Mouse (Mus musculus) activated CD4-positive, CD25-positive, alpha-beta regulatory T cell, adult 4 months (primary cell): Measurements from ENCODE around the gene Zfp882. TPM values are rescaled to one million over a fixed set of nuclear protein-coding genes. Genes with fewer than 3 reads are reported as not detected.
"Not testable (repeated sequence)": the region's sequence is repeated elsewhere in the genome, so short reads cannot be mapped to it uniquely, and the experiment has no call there.

Experiments
- ATAC-seq: one replicate; pipeline ENCODE4 v1.8.0; 2017
- polyA plus RNA-seq, 2 experiments: library from polyadenylated mRNA; unstranded; fragments of 100-300 nt; shearing (Covaris generic); gene quantifications; one replicate each; pipeline ENCODE4 v1.2.1; 2017

Zfp882 gene
- polyA plus RNA-seq = 1 to 10 TPM; 3.0 to 5.5 TPM

- peak; percentile 87 for ATAC-seq
These were observed at the start of gene Zfp882, which contains the start of gene Zfp617 for GRCm38 (mm10) chr8:71908309-71909261. TSS of gene Zfp882 (plus strand) at chr8:71908608. TSS of gene Zfp617 (plus strand) at chr8:71908635.

- ATAC-seq = not testable (repeated sequence)
These were observed 46.9 kb upstream of the Zfp882 start for GRCm38 (mm10) chr8:71861551-71861950.

GRCm38 (mm10) chr8:71862038-71862437 lies 46.4 kb upstream of the Zfp882 start:
- not testable (repeated sequence) for ATAC-seq

GRCm38 (mm10) chr8:71881618-71882274 lies 26.7 kb upstream of the Zfp882 start, which contains the start of gene Zfp709:
TSS of gene Zfp709 (plus strand) at chr8:71882019.
- peak; percentile 84 for ATAC-seq

- not testable (repeated sequence) for ATAC-seq
These were observed 7.7 kb upstream of the Zfp882 start for GRCm38 (mm10) chr8:71900666-71901065.

GRCm38 (mm10) chr8:71903084-71903483 lies 5.3 kb upstream of the Zfp882 start:
- ATAC-seq = not testable (repeated sequence)

GRCm38 (mm10) chr8:71906809-71907208 lies 1.6 kb upstream of the Zfp882 start:
- no peak for ATAC-seq

GRCm38 (mm10) chr8:71907798-71908257 lies 580 bp upstream of the Zfp882 start:
- ATAC-seq = no peak

- ATAC-seq = no peak
These were observed 3.9 kb downstream of the Zfp882 start for GRCm38 (mm10) chr8:71912286-71912685.

- peak; percentile 97 for ATAC-seq
These were observed 14.4 kb downstream of the Zfp882 start for GRCm38 (mm10) chr8:71922567-71923401.

GRCm38 (mm10) chr8:71925791-71926190 lies 17.4 kb downstream of the Zfp882 start:
- no peak for ATAC-seq

- no peak for ATAC-seq
These were observed 18.1 kb downstream of the Zfp882 start for GRCm38 (mm10) chr8:71926551-71926950.

- ATAC-seq = no peak
These were observed 19.4 kb downstream of the Zfp882 start for GRCm38 (mm10) chr8:71927779-71928178.

- ATAC-seq = not testable (repeated sequence)
These were observed 29.6 kb downstream of the Zfp882 start for GRCm38 (mm10) chr8:71938037-71938436.

GRCm38 (mm10) chr8:71940293-71941208 lies 32.1 kb downstream of the Zfp882 start:
- no peak for ATAC-seq

- no peak for ATAC-seq
These were observed 33.4 kb downstream of the Zfp882 start for GRCm38 (mm10) chr8:71941776-71942175.

- no peak for ATAC-seq
These were observed 40.2 kb downstream of the Zfp882 start for GRCm38 (mm10) chr8:71948624-71949023.

GRCm38 (mm10) chr8:71950482-71951221 lies 42.2 kb downstream of the Zfp882 start, which contains the start of gene Zfp961:
TSS of gene Zfp961 (plus strand) at chr8:71951038.
- peak; percentile 99 for ATAC-seq

GRCm38 (mm10) chr8:71951436-71952161 lies 43.2 kb downstream of the Zfp882 start:
- no peak for ATAC-seq

- ATAC-seq = no peak
These were observed 44.1 kb downstream of the Zfp882 start for GRCm38 (mm10) chr8:71952489-71952888.
